Mouse (Mus musculus) small intestine, adult 2 months (tissue): Measurements from ENCODE around the gene Tmem18.

Source experiments
- CTCF ChIP-seq: fragments of 200-500 bp; IDR thresholded peaks from 2 replicates; pipeline ENCODE4 v1.5.1; 2012; ENCODE audit warnings: low read depth, mild to moderate bottlenecking, control low read depth, inconsistent platforms, low read length, moderate library complexity, mixed read lengths; ENCODE audit not compliant: insufficient replicate concordance, insufficient read length; ENCODE audit errors: extremely low read depth
- POLR2A ChIP-seq: fragments of 200-500 bp; IDR thresholded peaks from 2 replicates; pipeline ENCODE4 v1.6.1; 2012; ENCODE audit warnings: low read depth, mild to moderate bottlenecking, control low read depth, inconsistent platforms, low read length, moderate library complexity

DNA sequence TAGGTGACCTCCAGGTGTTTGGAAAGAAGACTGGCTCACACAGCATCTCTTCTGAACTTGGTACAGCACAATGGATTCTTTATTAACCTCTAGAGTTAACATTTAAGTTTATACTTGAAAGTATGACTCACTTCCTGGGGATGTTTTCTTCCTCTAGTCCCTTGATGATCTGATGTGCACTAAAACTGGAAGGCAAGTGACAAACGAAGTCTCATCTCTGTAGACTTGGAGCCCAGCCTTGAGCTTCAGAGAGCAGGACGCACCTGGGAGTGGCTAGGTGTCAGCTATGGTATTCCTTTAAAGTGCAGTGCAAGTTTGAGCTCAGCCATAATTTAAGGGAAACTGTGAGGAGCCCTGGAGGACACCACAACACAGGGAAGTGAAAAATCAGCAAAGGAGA, 15.2 kb downstream of the Tmem18 start:
- TF ChIP-seq CTCF = no peak
- no peak for TF ChIP-seq POLR2A
